Mouse (Mus musculus) E14TG2a.4 (cell line): ENCODE data around the gene Aurka.

Experiments
- CTCF ChIP-seq: conservative IDR thresholded peaks from 2 replicates; pipeline ENCODE4 v1.5.1; 2014; ENCODE audit warnings: low read length
- NANOG ChIP-seq: IDR thresholded peaks from 2 replicates; pipeline ENCODE4 v1.6.1; 2014; ENCODE audit warnings: borderline replicate concordance, low read length, mixed read lengths
- POU5F1 ChIP-seq: IDR thresholded peaks from 2 replicates; pipeline ENCODE4 v1.6.1; 2014; ENCODE audit warnings: low read length, borderline replicate concordance

DNA sequence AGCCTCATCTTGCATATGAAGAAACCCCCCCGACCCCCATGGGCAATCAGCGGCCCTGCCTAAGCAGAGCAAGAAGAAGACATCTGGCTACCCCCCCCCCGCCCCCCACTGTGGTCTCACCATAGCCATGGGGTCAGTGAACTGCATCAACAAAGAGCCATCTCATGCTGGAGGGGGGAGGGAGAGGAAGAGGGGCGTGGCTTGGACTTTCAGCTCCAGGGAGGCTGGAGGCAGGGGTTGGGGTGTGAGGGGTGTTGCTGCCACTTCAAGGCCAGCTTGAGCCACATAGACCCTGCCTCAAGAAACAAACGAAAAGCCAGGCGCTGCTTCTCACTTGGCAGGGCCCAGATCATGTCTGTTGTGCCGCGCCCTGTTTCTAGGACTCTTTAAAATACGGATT is 25.6 kb upstream of the Aurka start:
- TF ChIP-seq CTCF (no peak), NANOG (no peak), POU5F1 (no peak)
